Mouse (Mus musculus): ENCODE data around the gene Pde6h.

- TF ChIP-seq POLR2A (IDR thresholded peaks at IDR 0.05; ENCODE audit: control insufficient read depth, low read depth, low read length) (no peak), CTCF (IDR thresholded peaks at IDR 0.05; ENCODE audit: control insufficient read depth, insufficient read depth, insufficient replicate concordance, low read depth, low read length) (no peak)
Observed at GRCm38 (mm10) chr6:136934068-136934467, 10.4 kb downstream of the Pde6h start.

Data from testis, adult 2 months (tissue).